Mouse (Mus musculus): ENCODE measurements around the gene Des.

- no peak for TF ChIP-seq CTCF (IDR thresholded peaks at IDR 0.05; ENCODE audit: low read depth)
- no peak for TF ChIP-seq EP300 (IDR thresholded peaks at IDR 0.05; ENCODE audit: low read depth)
Measured at GRCm38 (mm10) chr1:75361123-75361522, 994 bp downstream of the Des start.

Data from heart, postnatal 0 days (tissue).